Mouse (Mus musculus) leukemia stem cell, adult 10-12 weeks (primary cell): ENCODE measurements around the gene Ntrk2. TPM values are rescaled to one million over a fixed set of nuclear protein-coding genes. Genes with fewer than 3 reads are reported as not detected.

Experiments used
- polyA plus RNA-seq: library from polyadenylated mRNA; stranded (reverse); fragments of >175 nt; gene quantifications from 2 replicates; pipeline ENCODE4 v1.2.3, GENCODE M21; 2012; ENCODE audit warnings: low replicate concordance

The Ntrk2 gene
- 0.02 TPM in 1 of 2 replicates, not detected in the other for polyA plus RNA-seq

DNA sequence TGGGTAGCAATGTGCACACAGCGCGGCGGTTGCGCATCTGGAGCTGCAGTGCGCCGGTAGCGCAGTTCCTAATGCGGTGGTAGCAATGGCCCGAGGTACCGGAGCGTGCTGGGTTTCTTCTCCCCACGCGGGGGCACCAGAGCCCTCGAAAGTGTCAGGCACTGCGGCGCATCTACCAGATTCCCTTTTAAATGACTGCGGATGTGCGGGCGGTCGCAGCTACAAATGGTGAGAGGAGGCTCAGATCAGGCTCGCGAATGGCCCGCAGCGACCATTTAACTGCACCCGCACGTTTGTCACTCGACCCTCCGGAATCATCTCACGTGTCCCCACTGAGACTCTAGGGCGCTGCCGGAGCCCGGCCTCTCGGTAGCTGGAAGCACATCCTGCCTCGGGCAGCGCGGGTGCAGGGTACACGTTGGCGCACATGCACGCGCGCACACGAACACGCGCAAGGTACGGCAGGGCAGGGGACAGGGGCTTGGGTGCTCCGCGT, at the start of gene Ntrk2:
Gene Ntrk2, plus strand, starts transcription at position 173 of the 496 bp plus-strand sequence.

Other genes with a start within 250 kb of the Ntrk2 start
- not detected in 2 replicates for gene Slc28a3, start 195.7 kb upstream of the Ntrk2 start, polyA plus RNA-seq